Mouse (Mus musculus) cerebellum, adult 2 months (tissue): ENCODE measurements around the gene Ckap4.

Experiments used
- CTCF ChIP-seq: fragments of 200-500 bp; IDR thresholded peaks from 2 replicates; pipeline ENCODE4 v1.5.1; 2011; ENCODE audit warnings: low read depth, mild to moderate bottlenecking, control low read depth, low read length, moderate library complexity, borderline replicate concordance; ENCODE audit not compliant: insufficient read depth
- POLR2A ChIP-seq: fragments of 200-500 bp; IDR thresholded peaks from 2 replicates; pipeline ENCODE4 v1.6.1; 2011; ENCODE audit warnings: low read length, control low read depth, borderline replicate concordance; ENCODE audit not compliant: insufficient read depth

- TF ChIP-seq CTCF (no peak), POLR2A (no peak)
These were observed 6.2 kb downstream of the Ckap4 start for GRCm38 (mm10) chr10:84527631-84528030.
